21 mouse cellular contexts compared by ENCODE assay signal in genomic region chr19:25779356-25779755, GRCm38 (mm10).
DNase-seq lines count a peak whose midpoint lies in the region; ATAC-seq and TF ChIP-seq lines count a peak whose summit lies in the region.
"Had no signal": no experiment of that assay in that cellular context is flagged by ENCODE, and none has a peak within 500 bp of the region (broad histone marks: within the 10 kb centered on the region; RNA-seq: fewer than 3 reads in every experiment).

No protein-coding gene starts in this region.

- 0 out of 2 replicates have a peak, but pooled peaks cover 5% of the 10 kb centered on the region for H3K4me1 ChIP-seq in intestine, embryonic 15.5 days (replicated peaks)
- H3K4me1 ChIP-seq in intestine, postnatal 0 days (replicated peaks; ENCODE audit: control insufficient read depth, insufficient read depth, low read length): no peaks in the 10 kb centered on the region
- peaks cover 4% of the 10 kb centered on the region; the same call in 1 of the 2 replicates for H3K4me1 ChIP-seq in intestine, embryonic 16.5 days (ENCODE audit: control insufficient read depth, insufficient read depth, low read length)
- H3K4me1 ChIP-seq: forebrain, embryonic 15.5 days; hindbrain, embryonic 15.5 days had no signal

- no peak overlapping the region for H3K9ac ChIP-seq in intestine, embryonic 15.5 days
- no peak overlapping the region for H3K9ac ChIP-seq in intestine, postnatal 0 days (ENCODE audit: low read depth, low read length)
- no peak overlapping the region for H3K9ac ChIP-seq in intestine, embryonic 16.5 days (ENCODE audit: low read depth, low read length)
- H3K9ac ChIP-seq: forebrain, embryonic 15.5 days; hindbrain, embryonic 15.5 days; limb, embryonic 12.5 days; liver, embryonic 14.5 days had no signal

- peak; percentile 3 for DNase-seq in ovary, postnatal 14 days (ENCODE audit: low spot score)
- DNase-seq in ovary, postnatal 10 days (ENCODE audit: low spot score): no peak
- peak; percentile 74 for DNase-seq in ZHBTc4 (ENCODE audit: low read depth, low spot score)
- DNase-seq in layer of hippocampus, postnatal 14 days (ENCODE audit: low spot score in 2 of 2): no peak
- no peak for DNase-seq in heart, adult 9 months (ENCODE audit: low spot score in 2 of 2)
- DNase-seq: cerebellum, adult 11-12 months; heart, adult 2 months; heart, postnatal 10 days; lung, postnatal 14 days; right cerebral cortex, postnatal 25 days had no signal

- no peak overlapping the region for H3K4me3 ChIP-seq in intestine, embryonic 15.5 days (replicated peaks)
- no peak overlapping the region for H3K4me3 ChIP-seq in intestine, postnatal 0 days (ENCODE audit: low read depth, low read length)
- no peak overlapping the region for H3K4me3 ChIP-seq in intestine, embryonic 16.5 days (ENCODE audit: low read length)
- H3K4me3 ChIP-seq: erythroblast, embryonic 14.5 days; forebrain, embryonic 15.5 days; heart, adult 2 months; hindbrain, embryonic 15.5 days; left cerebral cortex, adult 2 months; limb, embryonic 12.5 days had no signal

- no peaks in the 10 kb centered on the region for H3K36me3 ChIP-seq in intestine, embryonic 15.5 days
- no peaks in the 10 kb centered on the region for H3K36me3 ChIP-seq in intestine, postnatal 0 days (ENCODE audit: control insufficient read depth, insufficient read depth)
- no peaks in the 10 kb centered on the region for H3K36me3 ChIP-seq in intestine, embryonic 16.5 days (ENCODE audit: control insufficient read depth, insufficient read depth, low read length)
- H3K36me3 ChIP-seq: forebrain, embryonic 15.5 days; G1E; hindbrain, embryonic 15.5 days; limb, embryonic 12.5 days had no signal

- no peaks in the 10 kb centered on the region for H3K27me3 ChIP-seq in intestine, embryonic 15.5 days (replicated peaks)
- H3K27me3 ChIP-seq in intestine, postnatal 0 days (replicated peaks; ENCODE audit: control insufficient read depth, insufficient read depth, low read length): no peaks in the 10 kb centered on the region
- no peaks in the 10 kb centered on the region for H3K27me3 ChIP-seq in intestine, embryonic 16.5 days (replicated peaks; ENCODE audit: control insufficient read depth, insufficient read depth, low read length)
- H3K27me3 ChIP-seq: forebrain, embryonic 15.5 days; hindbrain, embryonic 15.5 days had no signal

- H3K9me3 ChIP-seq in intestine, embryonic 15.5 days: no peaks in the 10 kb centered on the region
- no peaks in the 10 kb centered on the region for H3K9me3 ChIP-seq in intestine, postnatal 0 days (ENCODE audit: control insufficient read depth)
- no peaks in the 10 kb centered on the region for H3K9me3 ChIP-seq in intestine, embryonic 16.5 days (ENCODE audit: control insufficient read depth, low read length)
- H3K9me3 ChIP-seq: forebrain, embryonic 15.5 days; hindbrain, embryonic 15.5 days; limb, embryonic 12.5 days had no signal

- H3K27ac ChIP-seq in intestine, embryonic 15.5 days: no peak overlapping the region
- H3K27ac ChIP-seq in intestine, postnatal 0 days (ENCODE audit: low read depth, low read length): no peak overlapping the region
- no peak overlapping the region for H3K27ac ChIP-seq in intestine, embryonic 16.5 days (ENCODE audit: low read length)
- H3K27ac ChIP-seq: forebrain, embryonic 15.5 days; heart, adult 2 months; hindbrain, embryonic 15.5 days; left cerebral cortex, adult 2 months; limb, embryonic 12.5 days; liver, embryonic 14.5 days had no signal

- ATAC-seq in intestine, embryonic 15.5 days: peak; percentile 77
- no peak for ATAC-seq in intestine, postnatal 0 days
- peak; percentile 64 for ATAC-seq in intestine, embryonic 16.5 days
- ATAC-seq: forebrain, embryonic 15.5 days had no signal

- no peak overlapping the region for H3K4me2 ChIP-seq in intestine, embryonic 15.5 days (replicated peaks)
- H3K4me2 ChIP-seq in intestine, postnatal 0 days (replicated peaks; ENCODE audit: low read depth): no peak overlapping the region
- no peak overlapping the region for H3K4me2 ChIP-seq in intestine, embryonic 16.5 days (ENCODE audit: low read depth, low read length)
- H3K4me2 ChIP-seq: forebrain, embryonic 15.5 days; hindbrain, embryonic 15.5 days; limb, embryonic 12.5 days; midbrain, embryonic 11.5 days had no signal

- WGBS in intestine, embryonic 15.5 days: 23% methylated on average over 7 of the region's 7 CpGs
- WGBS in intestine, postnatal 0 days: 14% methylated on average over 7 of the region's 7 CpGs
- WGBS in intestine, embryonic 16.5 days: 23% methylated on average over 7 of the region's 7 CpGs

- no peak for TF ChIP-seq CTCF in intestine, postnatal 0 days (IDR thresholded peaks at IDR 0.05; ENCODE audit: low read depth)

Comparison
In these comparisons a context has a peak if more than half of its experiments do, and no peak if none do; other contexts are left out.
1. DNase-seq: peak in ovary, postnatal 14 days (single experiment) and ZHBTc4 (single experiment); none in ovary, postnatal 10 days (single experiment), layer of hippocampus, postnatal 14 days (0 of 2) and heart, adult 9 months (0 of 2).